Mouse (Mus musculus) lung, postnatal 0 days (tissue): ENCODE results near the gene Ccdc85c.

Experiments used
- CTCF ChIP-seq: IDR thresholded peaks from 2 replicates; pipeline ENCODE4 v1.5.1; 2016; ENCODE audit warnings: antibody characterized with exemption, mild to moderate bottlenecking
- EP300 ChIP-seq: IDR thresholded peaks from 2 replicates; pipeline ENCODE4 v1.6.1; 2016; ENCODE audit warnings: antibody characterized with exemption, mild to moderate bottlenecking, control low read depth

GRCm38 (mm10) chr12:108220621-108221020 is 54.6 kb downstream of the Ccdc85c start:
- TF ChIP-seq CTCF (no peak), EP300 (no peak)
